8 mouse cellular contexts compared by ENCODE assay signal in genomic region chr1:37428911-37429310, GRCm38 (mm10). TPM values are rescaled to one million over a fixed set of nuclear protein-coding genes. Genes with fewer than 3 reads are reported as not detected.
DNase-seq lines count a peak whose midpoint lies in the region; ATAC-seq lines count a peak whose summit lies in the region.

No protein-coding gene starts in this region.

- peak overlapping the region; percentile 94; the same call in 1 of the 2 replicates for H3K27ac ChIP-seq in heart, embryonic 10.5 days
- H3K27ac ChIP-seq in heart, embryonic 16.5 days (ENCODE audit: low read length) = peak overlapping the region; percentile 57
- no peak overlapping the region for H3K27ac ChIP-seq in liver, embryonic 16.5 days (ENCODE audit: low read length)

- 59% methylated on average over 2 of the region's 2 CpGs for WGBS in heart, embryonic 10.5 days
- WGBS in heart, embryonic 16.5 days = 36% methylated on average over 2 of the region's 2 CpGs
- 28% methylated on average over 2 of the region's 2 CpGs for WGBS in liver, embryonic 16.5 days (ENCODE audit: insufficient replicate concordance)

- H3K4me3 ChIP-seq in heart, embryonic 10.5 days = peak overlapping the region; percentile 95
- H3K4me3 ChIP-seq in heart, embryonic 16.5 days (ENCODE audit: low read length) = peak overlapping the region; percentile 97
- H3K4me3 ChIP-seq in liver, embryonic 16.5 days (ENCODE audit: low read depth, low read length) = peak overlapping the region; percentile 94

- peak overlapping the region; percentile 96 for H3K9ac ChIP-seq in heart, embryonic 16.5 days (ENCODE audit: low read length)
- no peak overlapping the region; the same call in 1 of the 2 replicates for H3K9ac ChIP-seq in liver, embryonic 16.5 days (ENCODE audit: low read depth, low read length)

- H3K9me3 ChIP-seq in heart, embryonic 10.5 days = no peaks in the 10 kb centered on the region
- peaks cover 5% of the 10 kb centered on the region for H3K9me3 ChIP-seq in heart, embryonic 16.5 days (replicated peaks; ENCODE audit: control insufficient read depth, low read length)
- H3K9me3 ChIP-seq in liver, embryonic 16.5 days (replicated peaks; ENCODE audit: control insufficient read depth, low read length) = no peaks in the 10 kb centered on the region

- H3K4me2 ChIP-seq in heart, embryonic 16.5 days (ENCODE audit: low read depth, low read length) = peak overlapping the region; percentile 70
- peak overlapping the region; percentile 77 for H3K4me2 ChIP-seq in liver, embryonic 16.5 days (ENCODE audit: low read depth, low read length)

- no peak for ATAC-seq in heart, embryonic 16.5 days (replicated peaks; ENCODE audit: extremely low read depth, insufficient read depth, low FRiP score)
- ATAC-seq in liver, embryonic 16.5 days (ENCODE audit: low read depth) = no peak

- peaks cover 15% of the 10 kb centered on the region for H3K4me1 ChIP-seq in heart, embryonic 10.5 days
- H3K4me1 ChIP-seq in heart, embryonic 16.5 days (ENCODE audit: control insufficient read depth, insufficient read depth, low read length) = peaks cover 15% of the 10 kb centered on the region
- H3K4me1 ChIP-seq in liver, embryonic 16.5 days (ENCODE audit: control insufficient read depth, low read depth, low read length) = peaks cover 24% of the 10 kb centered on the region

- DNase-seq in heart, embryonic 10.5 days (ENCODE audit: low spot score) = no peak
- DNase-seq in heart, adult 8-10 months (ENCODE audit: low spot score) = no peak
- DNase-seq in Muller cell, postnatal 12 days (ENCODE audit: inconsistent ontology term) = peak; percentile 12
- DNase-seq in retina, embryonic 14.5 days (ENCODE audit: low spot score) = no peak
- no peak for DNase-seq in frontal cortex, postnatal 25 days (ENCODE audit: low spot score in 2 of 2)
- no peak for DNase-seq in cerebellum, postnatal 36 days

- H3K36me3 ChIP-seq in heart, embryonic 10.5 days = peaks cover 62% of the 10 kb centered on the region
- H3K36me3 ChIP-seq in heart, embryonic 16.5 days (ENCODE audit: control insufficient read depth, insufficient read depth) = peaks cover 31% of the 10 kb centered on the region
- peaks cover 18% of the 10 kb centered on the region for H3K36me3 ChIP-seq in liver, embryonic 16.5 days (ENCODE audit: control insufficient read depth, insufficient read depth)

- no peaks in the 10 kb centered on the region for H3K27me3 ChIP-seq in heart, embryonic 10.5 days (ENCODE audit: insufficient read depth, poor library complexity, severe bottlenecking)
- no peaks in the 10 kb centered on the region for H3K27me3 ChIP-seq in heart, embryonic 16.5 days (ENCODE audit: control insufficient read depth, insufficient read depth, low read length)
- H3K27me3 ChIP-seq in liver, embryonic 16.5 days (ENCODE audit: control insufficient read depth, insufficient read depth, low read depth, low read length) = no peaks in the 10 kb centered on the region

RNA-seq across cellular contexts. Expression of gene Coa5, which starts 1.0 kb away (rescaled TPM):
- 71.4 and 96.5 TPM in 2 replicates for polyA plus RNA-seq in heart, embryonic 10.5 days (2016; fragmentation: Nextera tagmentation; extraction: Ambion mirVana)
- total RNA-seq in heart, adult 8-10 months (2022) = 100 to 1,000 TPM in 3 of 4 experiments, 10 to 100 TPM in 1; 99.9 to 124 (median 112) TPM
- 67.5 and 68.0 TPM in 2 replicates for polyA plus RNA-seq in heart, embryonic 16.5 days (2015; fragmentation: Nextera tagmentation; extraction: Ambion mirVana)
- polyA plus RNA-seq in liver, embryonic 16.5 days (2015; fragmentation: Nextera tagmentation; extraction: Ambion mirVana) = 24.3 and 25.0 TPM in 2 replicates

RNA-seq across cellular contexts. Expression of gene Unc50, which starts 1.0 kb away (rescaled TPM):
- 86.2 and 97.7 TPM in 2 replicates for polyA plus RNA-seq in heart, embryonic 10.5 days (2016; fragmentation: Nextera tagmentation; extraction: Ambion mirVana)
- 10 to 100 TPM; 24.8 to 29.3 (median 28.3) TPM for total RNA-seq in heart, adult 8-10 months (2022)
- 78.8 and 86.6 TPM in 2 replicates for polyA plus RNA-seq in heart, embryonic 16.5 days (2015; fragmentation: Nextera tagmentation; extraction: Ambion mirVana)
- 63.1 and 64.0 TPM in 2 replicates for polyA plus RNA-seq in liver, embryonic 16.5 days (2015; fragmentation: Nextera tagmentation; extraction: Ambion mirVana)
